Mouse (Mus musculus): Measurements from ENCODE around the gene Prkaa1. TPM values are rescaled to one million over a fixed set of nuclear protein-coding genes. Genes with fewer than 3 reads are reported as not detected.
A peak's percentile ranks its signal among the peaks of the same experiment; 100 is the strongest.

Gene Prkaa1
- polyA plus RNA-seq, 1 experiment from 2014 or later, result 13.3 TPM

DNA sequence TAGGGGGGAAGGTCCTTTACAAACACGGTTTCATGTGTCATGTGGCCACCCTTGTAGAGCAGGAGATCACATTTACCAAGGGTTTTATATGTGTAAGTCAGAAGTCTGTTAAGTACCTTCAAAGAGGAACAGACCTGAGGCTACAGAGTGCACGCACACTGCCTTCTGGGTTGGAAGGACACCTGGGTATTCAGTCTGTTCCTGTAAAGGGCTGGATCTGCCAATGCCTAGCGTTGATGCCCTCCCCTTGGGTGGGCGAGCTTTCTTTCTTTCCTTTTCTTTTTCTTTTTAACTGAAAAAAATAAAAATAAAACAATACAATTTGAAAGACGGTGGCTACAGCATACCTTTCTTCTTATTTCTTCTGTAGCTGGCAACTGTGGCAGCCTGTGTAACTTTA, 11.4 kb downstream of the Prkaa1 start:
- no peak for DNase-seq (ENCODE audit: low spot score)
- 0 out of 2 replicates have a peak overlapping the region, but pooled peaks have one; percentile 14 for H3K27ac ChIP-seq (ENCODE audit: low read length)
- 62% methylated on average over 5 of the region's 5 CpGs for WGBS
- no peaks in the 10 kb centered on the region for H3K36me3 ChIP-seq (ENCODE audit: insufficient read depth, low read length)
- H3K4me2 ChIP-seq (replicated peaks; ENCODE audit: low read depth, low read length), result no peak overlapping the region
- no peak overlapping the region for H3K9ac ChIP-seq (replicated peaks; ENCODE audit: low read depth)
- no peaks in the 10 kb centered on the region for H3K9me3 ChIP-seq (ENCODE audit: low read length)
- TF ChIP-seq CTCF (IDR thresholded peaks at IDR 0.05), result no peak
- TF ChIP-seq EP300 (IDR thresholded peaks at IDR 0.05), result no peak
- no peaks in the 10 kb centered on the region for H3K27me3 ChIP-seq (replicated peaks; ENCODE audit: insufficient read depth, low read length)
- no peak overlapping the region for H3K4me3 ChIP-seq (ENCODE audit: low read depth, low read length)
- no peak for ATAC-seq
- H3K4me1 ChIP-seq (ENCODE audit: insufficient read depth, low read depth, low read length), result peaks cover 6% of the 10 kb centered on the region; the same call in 1 of the 2 replicates

DNA sequence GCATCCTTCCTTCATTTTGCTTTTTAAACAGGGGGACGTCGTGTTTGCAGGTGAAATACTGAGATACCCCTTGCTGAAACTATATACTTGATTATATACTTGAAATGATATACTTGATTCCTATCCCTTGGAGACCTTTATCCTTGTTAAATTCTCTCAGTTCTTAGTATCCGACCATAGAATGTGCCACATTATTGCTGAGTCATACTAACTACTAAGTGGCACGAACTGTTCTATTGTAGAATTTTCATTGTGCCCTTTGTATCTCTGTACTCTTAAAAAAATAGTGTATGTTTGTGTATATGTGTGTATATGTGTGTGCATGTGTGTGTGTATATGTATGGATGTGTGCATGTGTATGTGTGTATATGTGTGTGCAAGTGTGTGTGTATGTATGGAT, 12.7 kb downstream of the Prkaa1 start:
- no peak overlapping the region for H3K27ac ChIP-seq (ENCODE audit: low read length)
- no peak overlapping the region for H3K4me3 ChIP-seq (ENCODE audit: low read depth, low read length)
- 81% methylated on average over 4 of the region's 4 CpGs for WGBS
- no peak for DNase-seq (ENCODE audit: low spot score)
- H3K9me3 ChIP-seq (ENCODE audit: low read length), result no peaks in the 10 kb centered on the region
- no peaks in the 10 kb centered on the region for H3K27me3 ChIP-seq (replicated peaks; ENCODE audit: insufficient read depth, low read length)
- no peak overlapping the region for H3K4me2 ChIP-seq (replicated peaks; ENCODE audit: low read depth, low read length)
- peaks cover 6% of the 10 kb centered on the region; the same call in 1 of the 2 replicates for H3K4me1 ChIP-seq (ENCODE audit: insufficient read depth, low read depth, low read length)
- no peak overlapping the region for H3K9ac ChIP-seq (replicated peaks; ENCODE audit: low read depth)
- ATAC-seq, result no peak
- no peak for TF ChIP-seq EP300 (IDR thresholded peaks at IDR 0.05)
- TF ChIP-seq CTCF (IDR thresholded peaks at IDR 0.05), result no peak
- H3K36me3 ChIP-seq (ENCODE audit: insufficient read depth, low read length), result no peaks in the 10 kb centered on the region

DNA sequence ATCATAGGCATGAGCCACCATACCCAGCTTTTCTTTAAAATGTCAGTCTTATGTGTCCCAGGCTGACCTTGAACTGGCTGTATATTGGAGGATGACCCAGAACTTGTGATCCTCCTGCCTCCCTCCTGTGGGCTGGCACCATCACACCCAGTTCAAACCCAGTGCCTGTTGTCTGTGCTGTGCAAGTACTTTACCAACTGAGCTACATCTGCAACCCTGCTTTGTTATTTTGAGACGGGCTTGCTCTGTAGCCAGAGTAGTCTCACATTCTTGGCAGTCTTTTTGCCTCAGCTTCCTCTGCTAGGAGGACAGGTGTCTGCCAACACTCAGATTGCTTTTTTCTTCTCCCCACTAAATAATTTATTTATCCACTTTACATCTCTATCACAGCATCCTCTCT, 13.7 kb downstream of the Prkaa1 start:
- H3K36me3 ChIP-seq (ENCODE audit: insufficient read depth, low read length), result no peaks in the 10 kb centered on the region
- WGBS, result 64% methylated on average over 1 of the region's 1 CpGs
- peaks cover 6% of the 10 kb centered on the region; the same call in 1 of the 2 replicates for H3K4me1 ChIP-seq (ENCODE audit: insufficient read depth, low read depth, low read length)

DNA sequence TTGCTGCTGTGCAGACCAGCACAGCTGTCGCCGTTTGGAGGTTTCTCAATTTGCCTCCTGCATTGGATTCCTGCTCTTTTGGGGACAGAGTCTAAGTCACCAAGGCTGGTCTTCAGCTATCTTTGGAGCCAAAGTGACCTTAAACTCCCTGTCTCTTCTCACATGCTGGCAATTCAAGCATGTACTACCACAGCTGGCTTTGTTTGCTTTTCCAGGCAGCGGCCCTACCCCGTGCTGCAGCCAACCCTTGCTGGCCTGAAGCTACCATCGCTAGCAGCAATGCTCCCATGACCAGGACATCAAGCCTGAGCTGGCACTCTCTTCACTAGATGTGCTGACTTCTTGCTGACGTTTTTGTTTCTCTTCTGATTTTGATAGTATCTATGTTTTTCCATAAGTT, 15.2 kb downstream of the Prkaa1 start:
- Histone ChIP-seq H3K4me2 (replicated peaks; ENCODE audit: low read depth, low read length) (no peak overlapping the region), H3K27me3 (replicated peaks; ENCODE audit: insufficient read depth, low read length) (no peaks in the 10 kb centered on the region), H3K27ac (ENCODE audit: low read length) (no peak overlapping the region), H3K4me3 (ENCODE audit: low read depth, low read length) (no peak overlapping the region), H3K36me3 (ENCODE audit: insufficient read depth, low read length) (0 out of 2 replicates have a peak, but pooled peaks cover under 1% of the 10 kb centered on the region), H3K9me3 (ENCODE audit: low read length) (no peaks in the 10 kb centered on the region), H3K9ac (replicated peaks; ENCODE audit: low read depth) (no peak overlapping the region), H3K4me1 (ENCODE audit: insufficient read depth, low read depth, low read length) (peaks cover 6% of the 10 kb centered on the region; the same call in 1 of the 2 replicates)
- peak; percentile 18 for DNase-seq (ENCODE audit: low spot score)
- TF ChIP-seq CTCF (IDR thresholded peaks at IDR 0.05), result no peak
- TF ChIP-seq EP300 (IDR thresholded peaks at IDR 0.05), result no peak
- WGBS, result 49% methylated on average over 6 of the region's 6 CpGs
- peak; percentile 38; the same call in 1 of the 2 replicates for ATAC-seq

More for the DNA sequence above, 13.7 kb downstream of the Prkaa1 start:
- Histone ChIP-seq H3K9ac (replicated peaks; ENCODE audit: low read depth) (no peak overlapping the region), H3K27me3 (replicated peaks; ENCODE audit: insufficient read depth, low read length) (no peaks in the 10 kb centered on the region), H3K4me2 (replicated peaks; ENCODE audit: low read depth, low read length) (no peak overlapping the region), H3K9me3 (ENCODE audit: low read length) (no peaks in the 10 kb centered on the region), H3K4me3 (ENCODE audit: low read depth, low read length) (no peak overlapping the region), H3K27ac (ENCODE audit: low read length) (no peak overlapping the region)
- DNase-seq (ENCODE audit: low spot score), result no peak
- ATAC-seq, result no peak
- no peak for TF ChIP-seq CTCF (IDR thresholded peaks at IDR 0.05)
- TF ChIP-seq EP300 (IDR thresholded peaks at IDR 0.05), result no peak

DNA sequence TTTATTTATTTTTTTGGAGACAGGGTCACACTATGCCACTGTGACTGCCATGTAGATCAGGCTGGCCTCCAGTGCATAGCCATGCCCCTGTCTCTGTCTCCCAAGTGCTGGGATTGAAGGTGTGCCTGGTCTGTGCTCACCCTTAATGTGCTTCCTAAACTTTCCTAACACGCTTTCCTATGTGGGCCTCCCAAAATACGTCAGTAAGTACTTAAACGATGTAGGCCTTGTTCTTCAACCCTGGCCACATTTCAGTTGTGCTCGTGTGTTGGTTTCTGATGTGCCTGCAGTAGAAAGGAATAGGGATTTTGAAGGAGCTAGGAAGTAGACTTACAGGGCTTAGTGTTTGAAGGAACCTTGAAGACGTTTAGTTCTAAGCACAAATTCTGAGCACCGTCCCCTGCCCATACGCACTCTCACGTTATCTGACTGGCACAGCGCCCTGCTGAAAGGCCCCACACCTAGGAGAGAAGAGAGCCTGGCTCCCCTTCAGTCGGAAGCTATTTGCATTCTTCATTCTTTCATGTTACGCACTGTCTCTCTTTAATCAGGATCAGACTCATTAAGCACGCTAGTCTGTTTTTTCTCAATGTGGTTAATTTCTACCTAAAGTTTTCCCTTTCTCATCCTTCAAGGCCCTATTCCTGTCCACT, 21.6 kb downstream of the Prkaa1 start:
- H3K4me1 ChIP-seq (ENCODE audit: insufficient read depth, low read depth, low read length), result no peaks in the 10 kb centered on the region
- no peak for DNase-seq (ENCODE audit: low spot score)
- peaks cover 18% of the 10 kb centered on the region; the same call in 1 of the 2 replicates for H3K36me3 ChIP-seq (ENCODE audit: insufficient read depth, low read length)
- H3K4me3 ChIP-seq (ENCODE audit: low read depth, low read length), result no peak overlapping the region
- H3K4me2 ChIP-seq (replicated peaks; ENCODE audit: low read depth, low read length), result no peak overlapping the region
- H3K9me3 ChIP-seq (ENCODE audit: low read length), result no peaks in the 10 kb centered on the region
- WGBS, result 76% methylated on average over 12 of the region's 12 CpGs
- ATAC-seq, result no peak
- TF ChIP-seq EP300 (IDR thresholded peaks at IDR 0.05) (no peak), CTCF (IDR thresholded peaks at IDR 0.05) (no peak)
- no peak overlapping the region for H3K9ac ChIP-seq (replicated peaks; ENCODE audit: low read depth)
- H3K27ac ChIP-seq (ENCODE audit: low read length), result no peak overlapping the region
- no peaks in the 10 kb centered on the region for H3K27me3 ChIP-seq (replicated peaks; ENCODE audit: insufficient read depth, low read length)

DNA sequence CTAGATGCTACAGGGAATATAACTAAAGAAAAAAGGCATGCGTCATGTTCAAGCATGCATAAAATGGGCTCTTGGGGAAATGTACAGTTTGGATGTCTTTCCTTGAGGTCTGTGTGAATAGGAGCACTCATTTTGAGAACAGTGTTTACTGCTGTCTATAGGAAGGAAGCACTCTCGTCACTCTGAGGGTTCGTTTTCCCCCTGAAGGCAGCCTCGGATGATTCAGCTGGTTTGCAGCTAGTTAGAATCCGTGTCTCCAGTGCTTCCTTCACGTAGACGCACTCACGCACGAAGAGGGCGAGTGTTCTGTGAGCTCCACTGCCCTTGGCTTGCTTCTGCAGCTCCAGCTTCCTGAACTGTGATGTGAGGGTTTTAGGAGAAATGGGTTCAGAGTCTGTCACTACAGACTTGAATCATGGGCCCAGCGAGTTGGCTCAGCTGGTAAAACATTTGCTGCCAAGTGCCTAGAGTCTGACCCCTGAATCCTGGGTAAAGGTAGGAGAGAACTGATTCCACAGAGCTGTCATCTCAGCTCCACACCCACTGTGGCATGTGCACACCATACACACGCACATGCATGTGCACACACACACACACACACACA, 29.7 kb downstream of the Prkaa1 start:
- WGBS, result 85% methylated on average over 12 of the region's 12 CpGs
- Histone ChIP-seq H3K9me3 (ENCODE audit: low read length) (no peaks in the 10 kb centered on the region), H3K27ac (ENCODE audit: low read length) (no peak overlapping the region), H3K4me2 (replicated peaks; ENCODE audit: low read depth, low read length) (no peak overlapping the region), H3K27me3 (replicated peaks; ENCODE audit: insufficient read depth, low read length) (no peaks in the 10 kb centered on the region), H3K4me3 (ENCODE audit: low read depth, low read length) (no peak overlapping the region), H3K4me1 (ENCODE audit: insufficient read depth, low read depth, low read length) (no peaks in the 10 kb centered on the region), H3K36me3 (ENCODE audit: insufficient read depth, low read length) (peaks cover 23% of the 10 kb centered on the region; the same call in 1 of the 2 replicates), H3K9ac (replicated peaks; ENCODE audit: low read depth) (no peak overlapping the region)
- no peak for ATAC-seq
- DNase-seq (ENCODE audit: low spot score), result no peak
- TF ChIP-seq CTCF (IDR thresholded peaks at IDR 0.05), result no peak
- TF ChIP-seq EP300 (IDR thresholded peaks at IDR 0.05), result no peak

Measured in lung, postnatal 0 days (tissue).